Mouse (Mus musculus) hindbrain, embryonic 14.5 days (tissue): ENCODE data around the gene Slc1a1. TPM values are rescaled to one million over a fixed set of nuclear protein-coding genes. Genes with fewer than 3 reads are reported as not detected.

Source experiments
- ATAC-seq: fragments of 200-750 bp; cut with Nextera tagmentation; 2 replicates; pipeline ENCODE4 v1.8.0; 2017; ENCODE audit warnings: moderate number of reproducible peaks, mild to moderate bottlenecking, moderate TSS enrichment, moderate library complexity; ENCODE audit not compliant: low FRiP score
- DNase-seq: peaks from one replicate; pipeline ENCODE4 v3.0.0-alpha.2; 2015; ENCODE audit warnings: low spot score
- H3K27ac ChIP-seq: fragments of 300-500 bp; sonication (generic); 2 replicates; pipeline ENCODE4 v1.5.1; 2014; ENCODE audit warnings: mild to moderate bottlenecking, moderate library complexity
- H3K27me3 ChIP-seq: fragments of 300-500 bp; sonication (generic); 2 replicates; pipeline ENCODE4 v1.6.1; 2014; ENCODE audit warnings: mild to moderate bottlenecking, low read length, mixed read lengths; ENCODE audit not compliant: control insufficient read depth, insufficient read depth
- H3K36me3 ChIP-seq: fragments of 300-500 bp; sonication (generic); replicated peaks from 2 replicates; pipeline ENCODE4 v1.6.1; 2014; ENCODE audit not compliant: control insufficient read depth, insufficient read depth
- H3K4me1 ChIP-seq: fragments of 300-500 bp; sonication (generic); replicated peaks from 2 replicates; pipeline ENCODE4 v1.6.1; 2014; ENCODE audit warnings: antibody characterized with exemption, low read length, mixed read lengths; ENCODE audit not compliant: control insufficient read depth, insufficient read depth
- H3K4me2 ChIP-seq: fragments of 300-500 bp; sonication (generic); replicated peaks from 2 replicates; pipeline ENCODE4 v1.6.1; 2014; ENCODE audit warnings: mild to moderate bottlenecking, moderate library complexity
- H3K4me3 ChIP-seq: fragments of 300-500 bp; sonication (generic); replicated peaks from 2 replicates; pipeline ENCODE4 v1.5.1; 2014; ENCODE audit warnings: mild to moderate bottlenecking, low read length
- H3K9ac ChIP-seq: fragments of 300-500 bp; sonication (generic); 2 replicates; pipeline ENCODE4 v1.6.1; 2014
- H3K9me3 ChIP-seq: fragments of 300-500 bp; sonication (generic); 2 replicates; pipeline ENCODE4 v1.6.1; 2016; ENCODE audit warnings: low read length; ENCODE audit not compliant: control insufficient read depth
- WGBS: fragments of 180-500 bp; shearing (Covaris S2); extraction: QIAGEN DNeasy Blood & Tissue Kit; methylation state at CpG from one replicate; pipeline ENCODE4 v1.1.7; 2014; 5-methylcytosine and 5-hydroxymethylcytosine counted together
- polyA plus RNA-seq: library from polyadenylated mRNA; unstranded; fragments of >200 nt; fragmentation: Nextera tagmentation; extraction: Ambion mirVana; gene quantifications from 2 replicates; pipeline ENCODE4 v1.2.1, GENCODE M21; 2014

The Slc1a1 gene
- polyA plus RNA-seq, 1 experiment from 2014 or later: 34.4 TPM

DNA sequence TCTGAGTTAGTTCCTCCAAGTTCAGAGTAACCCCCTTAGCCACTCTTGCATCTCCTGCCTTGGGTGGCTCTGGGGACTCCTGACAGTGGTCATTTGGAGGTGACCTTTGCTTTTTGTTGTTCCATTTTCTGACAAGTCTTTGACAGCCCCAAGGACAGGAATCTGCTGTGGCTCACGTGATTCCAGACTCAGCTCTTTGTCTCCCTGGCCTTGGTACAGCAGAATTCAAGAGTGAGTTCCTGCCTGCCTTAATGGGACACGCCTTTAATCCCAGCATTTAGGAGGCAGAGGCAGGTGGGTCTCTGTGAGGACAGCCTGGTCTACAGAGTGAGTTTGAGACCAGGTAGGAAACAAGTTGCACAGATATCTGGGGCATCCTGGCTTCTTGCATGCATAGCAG lies 3.9 kb downstream of the Slc1a1 start:
- Histone ChIP-seq H3K36me3 (no peaks in the 10 kb centered on the region), H3K27me3 (no peaks in the 10 kb centered on the region), H3K4me3 (no peak overlapping the region), H3K9me3 (no peaks in the 10 kb centered on the region), H3K4me1 (peaks cover 14% of the 10 kb centered on the region), H3K27ac (no peak overlapping the region), H3K4me2 (no peak overlapping the region), H3K9ac (no peak overlapping the region)
- DNase-seq: no peak
- WGBS: 76% methylated on average over 2 of the region's 2 CpGs
- ATAC-seq: no peak

DNA sequence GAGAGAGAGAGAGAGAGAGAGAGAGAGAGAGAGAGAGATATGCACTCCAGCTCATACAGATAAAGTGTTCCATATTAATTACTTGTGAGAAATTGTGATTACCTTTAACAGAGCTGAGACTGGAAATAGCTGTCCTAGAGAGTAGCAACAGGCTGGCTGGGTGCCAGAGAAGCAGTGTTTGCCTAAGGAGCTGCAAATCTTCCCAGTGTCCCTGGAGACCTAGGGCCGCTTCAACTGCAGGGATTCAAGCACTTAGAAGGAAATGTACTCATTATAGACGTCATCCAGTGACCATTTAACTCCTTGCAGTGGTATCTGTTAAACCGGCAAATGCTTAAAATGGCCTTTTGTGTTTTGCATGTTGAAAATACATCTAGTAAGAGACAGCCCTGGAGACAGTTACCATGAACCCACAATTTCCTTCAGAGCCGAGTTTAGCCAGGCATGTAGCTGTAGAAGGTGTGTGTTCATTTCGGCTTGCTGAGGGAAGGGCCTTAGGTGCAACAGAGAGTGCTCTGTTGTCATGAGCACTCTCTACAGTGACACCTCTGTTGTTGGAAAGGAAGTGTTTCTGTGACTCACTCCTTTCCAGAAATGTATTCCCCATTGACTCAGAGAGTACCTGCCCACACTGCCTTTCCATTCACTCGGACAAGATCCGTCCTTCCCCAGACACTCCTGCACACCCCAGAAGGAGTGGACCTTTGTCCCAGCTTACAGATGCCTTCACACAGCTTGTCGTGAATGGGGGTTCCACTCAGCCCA lies 10.3 kb downstream of the Slc1a1 start:
- 68% methylated on average over 8 of the region's 8 CpGs for WGBS
- H3K36me3 ChIP-seq: no peaks in the 10 kb centered on the region
- H3K9ac ChIP-seq: no peak overlapping the region
- H3K27ac ChIP-seq: no peak overlapping the region
- peaks cover 5% of the 10 kb centered on the region; the same call in 1 of the 2 replicates for H3K4me1 ChIP-seq
- no peaks in the 10 kb centered on the region for H3K9me3 ChIP-seq
- no peaks in the 10 kb centered on the region for H3K27me3 ChIP-seq
- no peak for ATAC-seq
- H3K4me2 ChIP-seq: no peak overlapping the region
- no peak overlapping the region for H3K4me3 ChIP-seq
- DNase-seq: peak; percentile 61

DNA sequence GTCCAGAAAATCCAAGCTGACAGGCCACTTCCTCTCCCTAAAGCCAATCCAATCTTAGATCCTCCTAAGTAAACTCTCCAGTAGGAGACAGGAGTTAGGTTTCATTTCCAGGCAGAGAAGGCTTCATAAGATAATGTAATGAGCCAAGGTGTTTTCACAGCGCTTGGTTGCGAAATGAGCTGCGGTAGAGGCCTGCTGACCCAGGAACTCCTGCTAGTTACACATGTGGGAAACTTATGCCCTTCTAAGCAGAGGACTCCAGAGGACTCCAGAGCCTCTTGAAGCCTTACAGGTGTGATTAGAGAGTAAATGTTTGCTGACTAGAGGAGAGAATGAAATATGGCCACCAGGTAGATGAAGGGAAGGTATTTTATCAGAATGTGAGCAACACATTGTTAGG lies 15.7 kb downstream of the Slc1a1 start:
- Histone ChIP-seq H3K9ac (no peak overlapping the region), H3K9me3 (no peaks in the 10 kb centered on the region), H3K4me3 (no peak overlapping the region), H3K4me2 (no peak overlapping the region), H3K27ac (no peak overlapping the region), H3K36me3 (no peaks in the 10 kb centered on the region), H3K27me3 (no peaks in the 10 kb centered on the region), H3K4me1 (no peaks in the 10 kb centered on the region)
- 95% methylated on average over 3 of the region's 3 CpGs for WGBS
- DNase-seq (no peak), ATAC-seq (no peak)

DNA sequence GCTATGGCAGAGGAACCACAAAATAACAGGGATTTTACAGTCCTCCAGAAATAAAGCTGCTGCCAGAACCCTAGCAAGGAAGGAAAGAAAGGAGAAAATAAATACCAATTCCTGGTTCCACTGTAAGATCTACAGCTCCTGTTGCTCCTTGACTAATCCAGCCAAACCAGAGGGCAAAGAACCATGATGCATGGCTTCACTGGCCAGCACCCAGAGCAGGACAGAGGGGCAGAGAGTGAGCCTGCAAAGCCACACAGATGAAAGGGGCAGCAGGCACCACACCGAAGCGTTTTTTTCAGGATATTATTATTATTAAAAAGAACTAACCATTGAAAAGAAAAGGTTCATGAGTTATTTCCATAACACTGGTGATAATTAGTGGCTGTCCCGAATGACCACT lies 17.2 kb downstream of the Slc1a1 start:
- Histone ChIP-seq H3K27ac (no peak overlapping the region), H3K9me3 (no peaks in the 10 kb centered on the region), H3K36me3 (no peaks in the 10 kb centered on the region), H3K4me1 (no peaks in the 10 kb centered on the region), H3K4me3 (no peak overlapping the region), H3K9ac (no peak overlapping the region), H3K27me3 (no peaks in the 10 kb centered on the region), H3K4me2 (no peak overlapping the region)
- DNase-seq: no peak
- WGBS: 82% methylated on average over 3 of the region's 3 CpGs
- ATAC-seq: no peak

DNA sequence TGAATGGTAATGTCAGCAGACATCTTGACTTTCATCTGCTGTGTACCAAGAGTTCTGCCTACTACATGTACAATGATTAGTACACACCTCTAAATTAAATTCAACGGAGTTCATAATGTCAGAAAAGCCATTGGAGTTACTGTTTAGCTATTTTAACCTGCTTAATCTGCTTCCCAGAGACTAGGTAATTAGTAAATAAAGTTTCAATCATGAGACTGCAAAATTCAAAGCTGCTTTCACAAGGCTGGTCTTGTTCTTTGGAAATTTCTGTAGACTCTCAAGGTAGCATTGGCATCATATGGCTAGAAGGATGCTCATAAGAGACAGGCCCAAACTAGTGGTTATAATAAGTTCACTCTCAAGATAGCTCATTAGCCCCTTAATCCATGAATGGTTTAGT lies 20.0 kb downstream of the Slc1a1 start:
- Histone ChIP-seq H3K36me3 (no peaks in the 10 kb centered on the region), H3K4me3 (no peak overlapping the region), H3K27me3 (no peaks in the 10 kb centered on the region), H3K9ac (no peak overlapping the region), H3K27ac (no peak overlapping the region), H3K4me2 (no peak overlapping the region), H3K9me3 (no peaks in the 10 kb centered on the region), H3K4me1 (no peaks in the 10 kb centered on the region)
- 80% methylated on average over 1 of the region's 1 CpGs for whole genome bisulfite sequencing
- ATAC-seq (no peak), DNase-seq (no peak)

DNA sequence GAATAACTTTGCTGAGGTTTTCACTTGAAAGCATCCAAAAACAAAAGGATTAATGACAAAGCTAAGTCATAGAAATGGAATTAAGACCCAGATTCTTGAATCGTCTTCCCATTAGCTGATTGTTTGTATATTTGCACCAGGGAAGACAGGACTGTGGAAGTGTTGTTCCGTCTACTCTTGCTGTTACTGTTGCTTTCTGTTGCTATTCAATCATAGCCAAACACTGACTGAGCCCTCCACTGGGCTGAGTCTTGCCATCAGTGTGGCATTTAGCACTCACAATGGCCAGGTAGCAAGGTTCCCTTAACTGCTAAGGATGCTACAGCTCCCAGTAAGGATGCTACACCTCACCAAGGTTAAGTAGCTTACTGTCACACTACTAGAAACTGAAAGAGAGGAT lies 25.4 kb downstream of the Slc1a1 start:
- WGBS: 86% methylated on average over 2 of the region's 2 CpGs
- H3K9ac ChIP-seq: no peak overlapping the region
- H3K36me3 ChIP-seq: no peaks in the 10 kb centered on the region
- no peak overlapping the region for H3K27ac ChIP-seq
- H3K9me3 ChIP-seq: no peaks in the 10 kb centered on the region
- H3K4me3 ChIP-seq: no peak overlapping the region
- H3K4me1 ChIP-seq: no peaks in the 10 kb centered on the region
- ATAC-seq (no peak), DNase-seq (no peak)
- no peak overlapping the region for H3K4me2 ChIP-seq
- no peaks in the 10 kb centered on the region for H3K27me3 ChIP-seq

DNA sequence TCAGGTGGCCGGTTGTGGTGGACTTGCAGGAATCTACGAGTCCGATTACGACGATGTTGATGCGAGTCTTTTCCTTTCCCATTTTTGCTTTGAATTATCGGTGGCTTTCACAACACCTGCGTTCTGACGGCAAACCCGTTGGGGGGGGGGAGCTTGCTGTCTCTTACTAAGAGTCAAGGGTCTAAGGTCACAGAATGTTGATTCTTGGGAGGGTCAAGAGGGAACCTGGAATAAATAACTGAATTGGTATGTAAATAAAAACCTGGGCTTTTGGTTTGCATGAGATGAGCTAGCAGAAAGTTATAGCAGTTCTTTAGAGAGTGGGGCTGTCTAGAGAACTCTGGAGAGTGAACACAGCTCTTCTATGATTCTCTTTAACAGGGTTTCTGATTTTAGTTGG lies 28.8 kb downstream of the Slc1a1 start:
- Histone ChIP-seq H3K4me2 (no peak overlapping the region), H3K4me1 (0 out of 2 replicates have a peak, but pooled peaks cover 3% of the 10 kb centered on the region), H3K4me3 (no peak overlapping the region), H3K27me3 (no peaks in the 10 kb centered on the region), H3K9ac (no peak overlapping the region), H3K36me3 (no peaks in the 10 kb centered on the region), H3K9me3 (no peaks in the 10 kb centered on the region), H3K27ac (no peak overlapping the region)
- ATAC-seq (no peak), DNase-seq (no peak)
- 97% methylated on average over 10 of the region's 10 CpGs for WGBS

DNA sequence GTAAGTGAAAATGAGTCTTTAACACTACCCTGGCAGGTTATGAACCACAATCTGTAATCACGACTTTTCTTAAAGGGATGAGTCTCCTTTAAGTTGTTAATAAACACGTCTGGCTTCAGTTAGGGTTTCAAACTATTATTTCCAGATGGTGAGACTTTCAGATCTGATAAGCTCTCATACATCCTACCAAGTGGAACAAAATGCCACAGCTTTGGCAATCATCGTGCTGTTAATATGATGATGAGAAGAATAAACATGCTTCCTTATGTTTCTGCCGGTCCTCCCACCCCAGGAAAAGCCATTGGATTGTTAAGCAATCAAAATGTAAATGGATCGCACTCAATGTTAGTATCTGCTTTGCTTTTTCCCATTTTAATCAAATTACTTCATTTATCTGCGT lies 30.1 kb downstream of the Slc1a1 start:
- Histone ChIP-seq H3K36me3 (no peaks in the 10 kb centered on the region), H3K9me3 (no peaks in the 10 kb centered on the region), H3K4me1 (0 out of 2 replicates have a peak, but pooled peaks cover 3% of the 10 kb centered on the region), H3K4me3 (no peak overlapping the region), H3K9ac (no peak overlapping the region), H3K4me2 (no peak overlapping the region), H3K27ac (peak overlapping the region; percentile 51), H3K27me3 (no peaks in the 10 kb centered on the region)
- no peak for DNase-seq
- no peak for ATAC-seq
- WGBS: 65% methylated on average over 6 of the region's 6 CpGs

DNA sequence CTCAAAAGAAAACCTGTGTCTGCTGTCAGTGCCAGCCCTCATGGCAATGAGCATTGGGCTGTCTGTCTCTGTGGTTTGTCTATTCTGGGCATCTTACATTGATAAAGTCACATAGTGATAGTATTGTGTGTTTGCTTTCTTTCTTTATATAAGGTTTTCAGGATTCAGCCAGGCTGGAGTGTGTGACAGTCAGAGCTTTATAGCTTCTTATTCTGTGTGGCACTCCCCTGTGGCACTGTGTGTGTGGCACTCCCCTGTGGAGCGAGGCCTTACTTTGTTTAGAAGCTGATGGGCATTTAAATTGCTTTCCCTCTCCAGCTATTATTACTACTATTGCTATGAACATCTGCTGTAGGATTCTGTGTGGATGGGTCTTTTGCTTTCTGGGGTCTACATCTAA lies 30.7 kb downstream of the Slc1a1 start:
- no peaks in the 10 kb centered on the region for H3K27me3 ChIP-seq
- ATAC-seq (no peak), DNase-seq (no peak)
- 64% methylated on average over 1 of the region's 1 CpGs for WGBS
- H3K4me2 ChIP-seq: no peak overlapping the region
- H3K27ac ChIP-seq: peak overlapping the region; percentile 51
- 0 out of 2 replicates have a peak, but pooled peaks cover 3% of the 10 kb centered on the region for H3K4me1 ChIP-seq
- H3K4me3 ChIP-seq: no peak overlapping the region
- H3K36me3 ChIP-seq: no peaks in the 10 kb centered on the region
- H3K9me3 ChIP-seq: no peaks in the 10 kb centered on the region
- H3K9ac ChIP-seq: no peak overlapping the region
